Comparison of ENCODE assay signal across 30 mouse cellular contexts in genomic region chr4:116692146-116692545, GRCm38 (mm10).
"Had no signal": no experiment of that assay in that cellular context is flagged by ENCODE, and none has a peak within 500 bp of the region (broad histone marks: within the 10 kb centered on the region; RNA-seq: fewer than 3 reads in every experiment).

No protein-coding gene starts in this region.

- H3K9me3 ChIP-seq: limb, embryonic 10.5 days; limb, embryonic 12.5 days; limb, embryonic 13.5 days; limb, embryonic 15.5 days; liver, embryonic 12.5 days; liver, embryonic 13.5 days; liver, embryonic 15.5 days; lung, embryonic 15.5 days; megakaryocyte, embryonic 14.5 days; midbrain, embryonic 10.5 days; midbrain, embryonic 12.5 days; midbrain, embryonic 13.5 days; midbrain, embryonic 15.5 days; neural tube, embryonic 12.5 days had no signal

- H3K27me3 ChIP-seq: limb, embryonic 12.5 days; limb, embryonic 13.5 days; limb, embryonic 15.5 days; liver, embryonic 12.5 days; liver, embryonic 13.5 days; liver, embryonic 15.5 days; lung, embryonic 15.5 days; megakaryocyte, embryonic 14.5 days; midbrain, embryonic 12.5 days; midbrain, embryonic 13.5 days; midbrain, embryonic 15.5 days; neural tube, embryonic 12.5 days had no signal

- H3K4me3 ChIP-seq: left cerebral cortex, adult 2 months; limb, embryonic 10.5 days; limb, embryonic 12.5 days; limb, embryonic 13.5 days; limb, embryonic 15.5 days; liver, embryonic 12.5 days; liver, embryonic 13.5 days; liver, embryonic 15.5 days; lung, embryonic 15.5 days; megakaryocyte, embryonic 14.5 days; midbrain, embryonic 10.5 days; midbrain, embryonic 12.5 days; midbrain, embryonic 13.5 days; midbrain, embryonic 15.5 days; myocyte; neural tube, embryonic 12.5 days had no signal

- ATAC-seq: liver, embryonic 12.5 days; lung, postnatal 0 days; midbrain, embryonic 13.5 days; midbrain, embryonic 15.5 days; midbrain, embryonic 16.5 days had no signal

- H3K9ac ChIP-seq: limb, embryonic 12.5 days; limb, embryonic 13.5 days; limb, embryonic 15.5 days; liver, embryonic 12.5 days; liver, embryonic 13.5 days; liver, embryonic 14.5 days; liver, embryonic 15.5 days; lung, embryonic 14.5 days; lung, embryonic 15.5 days; midbrain, embryonic 12.5 days; midbrain, embryonic 13.5 days; midbrain, embryonic 15.5 days; neural tube, embryonic 12.5 days had no signal

- H3K27ac ChIP-seq: left cerebral cortex, adult 2 months; limb, embryonic 10.5 days; limb, embryonic 12.5 days; limb, embryonic 13.5 days; limb, embryonic 15.5 days; liver, embryonic 12.5 days; liver, embryonic 13.5 days; liver, embryonic 14.5 days; liver, embryonic 15.5 days; lung, embryonic 15.5 days; macrophage; midbrain, embryonic 10.5 days; midbrain, embryonic 12.5 days; midbrain, embryonic 13.5 days; midbrain, embryonic 15.5 days; neural tube, embryonic 12.5 days had no signal

- H3K4me2 ChIP-seq: limb, embryonic 12.5 days; limb, embryonic 13.5 days; limb, embryonic 15.5 days; liver, embryonic 11.5 days; liver, embryonic 12.5 days; liver, embryonic 13.5 days; liver, embryonic 15.5 days; lung, embryonic 14.5 days; lung, embryonic 15.5 days; midbrain, embryonic 12.5 days; midbrain, embryonic 13.5 days; midbrain, embryonic 15.5 days; neural tube, embryonic 12.5 days had no signal

- DNase-seq: left cerebral cortex, postnatal 4 days; liver; liver, embryonic 13.5 days; lung, adult 18-20 months; lung, adult 2 months; lung, embryonic 14.5 days; lung, postnatal 10 days; lung, postnatal 14 days; lung, postnatal 36 days; lung, postnatal 4 days had no signal
